Mouse (Mus musculus): ENCODE results near the gene Tmem240. TPM values are rescaled to one million over a fixed set of nuclear protein-coding genes. Genes with fewer than 3 reads are reported as not detected.

Gene Tmem240
- polyA plus RNA-seq, 1 experiment from 2014 or later, result 0.59 TPM

DNA sequence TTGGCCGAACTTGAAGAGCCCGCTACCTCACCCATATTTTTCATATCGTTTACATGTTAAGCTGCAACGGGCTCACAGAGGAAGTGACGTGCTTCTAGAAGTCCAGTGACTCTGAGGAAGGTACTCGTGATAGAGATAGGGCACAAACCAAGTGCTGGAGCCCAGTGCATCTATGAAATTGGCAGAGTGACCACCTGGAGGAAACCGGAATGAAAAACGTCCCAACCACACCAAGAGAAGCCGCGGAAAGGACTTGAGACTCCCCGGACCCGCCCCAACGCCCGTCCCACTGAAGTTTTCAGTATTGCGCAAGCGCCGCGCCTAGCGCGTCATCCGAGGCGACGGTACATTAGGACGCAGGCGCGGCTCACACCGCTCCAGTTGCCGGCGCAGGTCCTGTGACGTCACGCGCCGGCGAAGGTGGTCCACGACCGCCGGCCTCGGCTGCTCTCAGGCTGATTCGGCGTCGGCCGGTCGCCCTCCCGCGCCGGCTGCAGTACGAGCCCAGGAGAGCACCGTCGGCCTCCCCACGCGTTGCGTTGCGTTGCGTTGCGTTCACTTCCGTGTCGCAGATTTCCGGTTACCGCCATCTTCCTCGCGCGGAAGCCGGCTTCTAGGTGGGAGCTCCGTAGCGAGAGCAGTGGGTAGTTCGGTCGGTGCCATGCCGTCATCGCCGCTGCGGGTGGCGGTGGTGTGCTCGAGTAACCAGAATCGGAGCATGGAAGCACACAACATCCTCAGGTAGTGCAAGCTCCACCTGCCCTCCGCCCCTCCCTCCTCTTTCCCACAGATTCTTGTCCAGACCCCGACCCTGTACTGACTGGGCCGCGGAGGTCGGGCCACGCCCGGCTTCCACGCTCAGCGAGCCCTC is 29.6 kb upstream of the Tmem240 start, which contains the start of gene Ssu72:
Gene Ssu72, plus strand, starts transcription at position 80 of the 871 bp plus-strand sequence.
- H3K4me2 ChIP-seq, result peak within 1 kb of the TSS; percentile 68
- peaks cover 18% of the 10 kb centered on the region for H3K4me1 ChIP-seq
- peak within 1 kb of the TSS; percentile 89 for H3K4me3 ChIP-seq
- H3K9ac ChIP-seq, result peak within 1 kb of the TSS; percentile 95
- ATAC-seq (ENCODE audit: borderline replicate concordance, extremely low read depth, low FRiP score, low TSS enrichment), result peak; percentile 96
- H3K27ac ChIP-seq, result peak within 1 kb of the TSS; percentile 94
- no peaks in the 10 kb centered on the region for H3K27me3 ChIP-seq
- no peaks in the 10 kb centered on the region for H3K9me3 ChIP-seq
- WGBS, result under 1% methylated on average over 83 of the region's 83 CpGs
- no peaks in the 10 kb centered on the region for H3K36me3 ChIP-seq

DNA sequence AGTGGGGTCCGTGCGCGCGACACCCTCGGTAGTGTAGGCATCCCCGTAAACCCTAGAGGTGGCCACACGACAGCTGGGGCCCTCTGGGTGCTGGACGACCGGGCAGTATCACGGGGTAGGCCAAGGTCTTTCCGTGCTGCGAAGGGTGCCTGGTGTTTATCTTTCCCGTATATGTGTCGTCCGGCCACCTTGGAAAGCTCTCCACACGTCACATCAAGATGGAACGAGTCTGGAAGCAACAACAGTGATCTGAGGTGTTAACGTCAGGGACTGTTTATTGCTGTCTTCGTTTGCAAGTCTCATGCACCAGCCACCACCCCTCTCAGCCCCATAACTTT is 29.0 kb upstream of the Tmem240 start:
- H3K9ac ChIP-seq, result peak overlapping the region; percentile 95
- no peaks in the 10 kb centered on the region for H3K36me3 ChIP-seq
- ATAC-seq (ENCODE audit: borderline replicate concordance, extremely low read depth, low FRiP score, low TSS enrichment), result no peak; the same call in 1 of the 2 replicates
- H3K27ac ChIP-seq, result peak overlapping the region; percentile 94
- peaks cover 24% of the 10 kb centered on the region for H3K4me1 ChIP-seq
- WGBS, result 1% methylated on average over 19 of the region's 19 CpGs
- H3K4me2 ChIP-seq, result peak overlapping the region; percentile 68
- H3K4me3 ChIP-seq, result peak overlapping the region; percentile 89
- H3K27me3 ChIP-seq, result no peaks in the 10 kb centered on the region
- H3K9me3 ChIP-seq, result no peaks in the 10 kb centered on the region

DNA sequence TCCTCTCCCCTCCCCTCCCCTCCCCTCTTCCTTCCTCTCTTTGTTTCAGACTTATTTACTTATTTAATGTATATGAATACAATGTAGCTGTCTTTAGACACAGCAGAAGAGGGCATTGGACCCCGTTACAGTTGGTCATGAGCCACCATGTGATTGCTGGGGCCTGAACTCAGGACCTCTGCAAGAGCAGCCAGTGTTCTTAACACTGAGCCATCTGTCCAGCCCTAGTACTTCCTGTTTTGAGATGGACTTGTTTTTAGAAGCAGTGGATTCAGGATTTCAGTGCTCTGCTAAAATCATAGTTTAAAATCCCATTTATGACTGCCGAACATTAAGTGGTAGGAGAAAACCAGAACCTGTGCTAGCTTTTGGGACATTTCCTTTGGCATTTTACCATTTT is 26.0 kb upstream of the Tmem240 start:
- no peaks in the 10 kb centered on the region for H3K9me3 ChIP-seq
- 64% methylated on average over 2 of the region's 2 CpGs for WGBS
- H3K27me3 ChIP-seq, result no peaks in the 10 kb centered on the region
- H3K36me3 ChIP-seq, result no peaks in the 10 kb centered on the region
- H3K4me2 ChIP-seq, result no peak overlapping the region
- no peak for ATAC-seq (ENCODE audit: borderline replicate concordance, extremely low read depth, low FRiP score, low TSS enrichment)
- no peak overlapping the region for H3K9ac ChIP-seq
- H3K4me3 ChIP-seq, result no peak overlapping the region
- peaks cover 27% of the 10 kb centered on the region for H3K4me1 ChIP-seq
- peak overlapping the region; percentile 25; the same call in 1 of the 2 replicates for H3K27ac ChIP-seq

DNA sequence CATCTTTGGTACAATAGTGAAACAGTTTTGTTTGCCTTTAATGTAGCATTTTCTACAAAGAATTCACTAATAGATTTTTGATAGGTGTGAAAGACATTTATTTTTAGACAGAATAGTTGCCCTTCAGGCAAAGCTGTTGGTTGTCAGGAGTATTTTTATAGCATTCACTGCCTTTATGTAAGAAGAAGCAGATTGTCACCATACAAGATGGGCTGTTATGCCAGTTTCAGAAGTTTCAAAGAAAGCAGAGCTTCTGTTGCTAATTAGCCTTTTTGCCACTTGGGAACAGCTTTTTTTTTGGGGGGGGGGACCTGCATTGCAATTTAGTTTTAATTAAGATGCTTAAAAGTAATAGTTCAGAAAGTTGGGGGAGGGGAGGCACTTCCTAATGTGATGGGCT is 25.6 kb upstream of the Tmem240 start:
- no peaks in the 10 kb centered on the region for H3K36me3 ChIP-seq
- H3K9me3 ChIP-seq, result no peaks in the 10 kb centered on the region
- peak overlapping the region; percentile 25 for H3K27ac ChIP-seq
- no peak overlapping the region for H3K4me2 ChIP-seq
- no peak for ATAC-seq (ENCODE audit: borderline replicate concordance, extremely low read depth, low FRiP score, low TSS enrichment)
- peaks cover 27% of the 10 kb centered on the region for H3K4me1 ChIP-seq
- no peaks in the 10 kb centered on the region for H3K27me3 ChIP-seq
- no peak overlapping the region for H3K4me3 ChIP-seq
- no peak overlapping the region for H3K9ac ChIP-seq

DNA sequence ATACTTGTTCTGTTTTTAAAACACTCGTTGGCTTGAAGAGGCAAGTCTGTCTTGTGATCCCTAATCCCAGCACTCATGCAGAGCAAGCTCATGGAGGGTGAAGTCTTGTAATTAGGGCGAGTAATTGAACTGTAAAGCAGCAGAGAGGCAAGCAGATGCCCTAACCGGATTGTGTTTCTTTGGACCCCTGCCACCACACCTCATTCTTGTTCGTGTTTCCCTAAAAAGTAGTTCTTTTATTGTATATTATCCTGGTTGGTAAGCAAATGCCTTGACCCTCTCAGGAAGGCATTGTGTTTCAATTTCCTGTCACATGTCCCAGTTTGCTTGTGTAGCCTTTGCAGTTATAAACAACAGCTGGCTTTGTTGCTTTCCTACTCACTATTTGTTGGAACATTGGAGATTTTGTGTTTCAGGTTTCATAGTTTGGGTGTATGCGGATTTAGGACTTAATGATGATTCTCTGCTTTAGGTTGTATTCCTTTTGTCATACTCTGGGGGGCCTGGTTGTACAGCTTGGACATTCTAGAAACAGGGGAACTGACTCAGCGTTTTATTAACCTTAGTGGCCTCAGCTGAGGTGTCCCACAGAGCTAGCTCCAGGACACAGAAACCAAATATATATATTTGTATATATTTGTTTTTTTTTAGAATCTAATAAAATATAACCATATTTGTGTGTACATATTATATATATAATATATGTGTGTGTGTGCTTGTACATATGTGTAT is 23.9 kb upstream of the Tmem240 start:
- no peaks in the 10 kb centered on the region for H3K9me3 ChIP-seq
- no peak overlapping the region for H3K9ac ChIP-seq
- 0 out of 2 replicates have a peak overlapping the region, but pooled peaks have one; percentile 3 for H3K4me2 ChIP-seq
- H3K36me3 ChIP-seq, result peaks cover 8% of the 10 kb centered on the region
- no peak overlapping the region for H3K4me3 ChIP-seq
- 59% methylated on average over 6 of the region's 6 CpGs for WGBS
- no peaks in the 10 kb centered on the region for H3K27me3 ChIP-seq
- peak overlapping the region; percentile 64 for H3K27ac ChIP-seq
- peaks cover 27% of the 10 kb centered on the region for H3K4me1 ChIP-seq
- no peak for ATAC-seq (ENCODE audit: borderline replicate concordance, extremely low read depth, low FRiP score, low TSS enrichment)

DNA sequence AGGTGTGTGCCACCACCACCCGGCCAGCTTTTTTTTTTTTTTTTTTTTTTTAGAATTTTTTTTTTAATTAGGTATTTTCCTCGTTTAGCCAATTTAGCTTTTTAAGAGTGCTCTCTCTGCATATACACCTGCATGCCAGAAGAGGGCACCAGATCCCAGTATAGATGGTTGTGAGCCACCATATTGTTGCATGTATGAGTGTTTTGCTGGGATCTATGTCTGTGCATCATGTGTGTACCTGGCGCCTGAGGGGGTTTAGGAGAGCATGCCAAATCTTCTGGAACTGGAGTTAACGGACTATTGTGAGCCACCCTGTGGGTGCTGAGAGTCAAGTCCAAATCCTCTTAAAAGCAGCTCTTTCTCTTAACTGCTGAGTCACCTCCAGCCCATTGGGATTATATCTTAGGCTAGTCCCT is 12.9 kb upstream of the Tmem240 start:
- H3K9ac ChIP-seq, result no peak overlapping the region
- no peak overlapping the region for H3K4me2 ChIP-seq
- H3K4me3 ChIP-seq, result no peak overlapping the region
- H3K9me3 ChIP-seq, result no peaks in the 10 kb centered on the region
- no peaks in the 10 kb centered on the region for H3K27me3 ChIP-seq
- no peak; the same call in 1 of the 2 replicates for ATAC-seq (ENCODE audit: borderline replicate concordance, extremely low read depth, low FRiP score, low TSS enrichment)
- WGBS, result 64% methylated on average over 4 of the region's 4 CpGs
- H3K36me3 ChIP-seq, result peaks cover 16% of the 10 kb centered on the region
- H3K27ac ChIP-seq, result no peak overlapping the region
- H3K4me1 ChIP-seq, result no peaks in the 10 kb centered on the region

DNA sequence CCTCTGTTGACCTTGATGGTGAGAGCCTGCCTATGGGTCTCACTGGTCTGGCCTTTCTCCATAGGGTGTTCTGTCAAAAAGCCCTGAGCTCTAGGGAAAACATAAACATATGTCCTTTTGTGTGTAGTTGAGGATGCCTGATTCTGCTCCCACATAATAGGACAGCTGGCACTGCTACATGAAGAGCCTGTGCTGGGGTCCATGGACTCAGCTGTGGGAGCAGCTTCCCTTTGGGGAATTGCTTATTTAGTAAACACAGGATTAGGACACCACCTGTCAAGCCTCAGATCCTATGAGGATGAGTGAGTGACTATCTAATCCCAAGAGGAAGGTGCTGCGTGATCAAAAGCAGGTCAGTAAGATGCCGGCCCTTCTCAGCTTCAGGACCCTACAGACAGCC is 6.6 kb upstream of the Tmem240 start:
- no peaks in the 10 kb centered on the region for H3K9me3 ChIP-seq

DNA sequence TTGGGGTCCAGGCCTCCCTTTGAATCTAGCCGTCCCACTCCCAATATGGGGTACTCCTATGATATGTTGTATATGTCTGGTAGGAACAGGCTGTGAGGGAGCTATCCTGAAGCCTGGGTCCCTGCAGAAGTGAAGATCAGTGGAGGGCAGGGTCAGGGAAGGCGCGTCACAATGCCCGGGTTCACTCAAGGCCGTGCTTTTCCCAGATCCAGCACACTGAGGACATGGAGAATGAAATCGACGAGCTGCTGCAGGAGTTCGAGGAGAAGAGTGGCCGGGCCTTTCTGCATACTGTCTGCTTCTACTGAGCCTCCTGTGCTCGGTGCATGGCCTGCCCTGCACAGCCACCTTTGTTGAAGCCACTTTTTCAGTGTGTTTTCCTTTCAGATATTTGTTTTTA is 1.3 kb upstream of the Tmem240 start:
- Histone ChIP-seq H3K9ac (no peak overlapping the region), H3K4me1 (peaks cover 15% of the 10 kb centered on the region), H3K9me3 (no peaks in the 10 kb centered on the region), H3K4me2 (0 out of 2 replicates have a peak overlapping the region, but pooled peaks have one; percentile 87), H3K4me3 (no peak overlapping the region), H3K27ac (0 out of 2 replicates have a peak overlapping the region, but pooled peaks have one; percentile 85), H3K27me3 (no peaks in the 10 kb centered on the region), H3K36me3 (peaks cover 18% of the 10 kb centered on the region; the same call in 1 of the 2 replicates)
- 79% methylated on average over 10 of the region's 10 CpGs for WGBS
- ATAC-seq (ENCODE audit: borderline replicate concordance, extremely low read depth, low FRiP score, low TSS enrichment), result no peak

More for the DNA sequence above, 6.6 kb upstream of the Tmem240 start:
- 0 out of 2 replicates have a peak, but pooled peaks cover 25% of the 10 kb centered on the region for H3K36me3 ChIP-seq
- 84% methylated on average over 2 of the region's 2 CpGs for WGBS
- H3K9ac ChIP-seq, result no peak overlapping the region
- no peaks in the 10 kb centered on the region for H3K4me1 ChIP-seq
- no peak overlapping the region for H3K4me3 ChIP-seq
- H3K27me3 ChIP-seq, result no peaks in the 10 kb centered on the region
- no peak overlapping the region for H3K4me2 ChIP-seq
- no peak for ATAC-seq (ENCODE audit: borderline replicate concordance, extremely low read depth, low FRiP score, low TSS enrichment)
- no peak overlapping the region for H3K27ac ChIP-seq

DNA sequence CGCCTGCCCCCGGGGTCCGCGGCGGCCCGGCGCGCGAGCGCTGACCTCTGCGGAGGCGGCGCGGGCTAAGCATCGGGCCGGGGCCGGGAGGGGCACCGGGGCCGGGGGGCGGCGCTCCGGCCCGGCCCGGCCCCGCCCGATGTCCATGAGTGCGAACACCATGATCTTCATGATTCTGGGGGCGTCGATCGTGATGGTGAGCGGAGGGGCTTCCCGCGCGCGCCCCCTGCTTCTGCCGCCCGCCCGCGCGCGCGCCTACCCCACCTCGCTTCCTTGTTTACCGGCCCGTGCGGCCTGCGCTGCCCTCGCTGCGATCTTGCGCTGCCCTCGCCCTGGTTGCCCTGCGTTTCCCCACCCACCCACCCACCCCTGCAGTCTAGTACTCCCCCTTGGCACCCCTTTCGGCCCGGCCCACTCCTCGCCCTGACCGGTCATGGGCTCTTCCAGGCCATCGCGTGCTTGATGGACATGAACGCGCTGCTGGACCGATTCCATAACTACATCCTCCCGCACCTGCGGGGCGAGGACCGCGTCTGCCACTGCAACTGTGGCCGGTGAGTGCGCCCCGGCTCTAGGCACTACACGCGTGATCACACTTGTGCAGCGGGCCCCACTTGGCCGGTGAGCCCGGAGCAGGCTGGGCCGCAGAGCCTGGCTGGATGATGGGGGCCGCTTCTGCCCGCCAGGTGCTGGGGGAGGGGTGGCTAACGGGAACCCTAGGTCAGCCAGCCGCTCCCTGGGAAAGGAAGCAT is 527 bp downstream of the Tmem240 start:
- WGBS, result under 1% methylated on average over 48 of the region's 79 CpGs
- H3K36me3 ChIP-seq, result peaks cover 26% of the 10 kb centered on the region
- peak overlapping the region; percentile 69 for H3K9ac ChIP-seq
- peak; percentile 72 for ATAC-seq (ENCODE audit: borderline replicate concordance, extremely low read depth, low FRiP score, low TSS enrichment)
- H3K4me1 ChIP-seq, result peaks cover 15% of the 10 kb centered on the region
- H3K4me2 ChIP-seq, result peak overlapping the region; percentile 87
- H3K9me3 ChIP-seq, result no peaks in the 10 kb centered on the region
- peak overlapping the region; percentile 90 for H3K4me3 ChIP-seq
- no peaks in the 10 kb centered on the region for H3K27me3 ChIP-seq
- H3K27ac ChIP-seq, result peak overlapping the region; percentile 85

DNA sequence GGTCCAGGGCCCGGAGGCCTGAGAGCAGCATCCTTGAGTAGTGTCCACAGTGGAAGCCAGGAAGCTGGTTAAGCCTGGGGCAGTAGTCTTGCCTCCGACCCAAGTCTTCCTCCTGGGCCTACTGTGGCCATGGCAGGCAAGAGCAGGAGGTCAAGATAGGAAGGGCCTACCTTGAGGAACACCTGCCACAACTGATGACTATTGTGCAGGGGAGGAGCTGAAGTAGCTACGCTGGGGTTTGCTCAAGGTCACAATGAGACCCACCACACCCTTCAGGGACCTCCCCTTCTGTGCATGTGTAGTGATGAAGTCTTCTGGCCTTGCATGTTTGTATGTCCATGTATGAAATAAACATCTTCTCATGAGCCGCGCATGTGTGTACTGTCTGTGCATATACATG is 1.2 kb downstream of the Tmem240 start:
- Histone ChIP-seq H3K27me3 (no peaks in the 10 kb centered on the region), H3K9ac (peak overlapping the region; percentile 69), H3K27ac (no peak overlapping the region), H3K4me3 (peak overlapping the region; percentile 90), H3K4me2 (peak overlapping the region; percentile 87), H3K36me3 (peaks cover 29% of the 10 kb centered on the region), H3K9me3 (no peaks in the 10 kb centered on the region), H3K4me1 (peaks cover 15% of the 10 kb centered on the region)
- 70% methylated on average over 5 of the region's 5 CpGs for WGBS
- no peak for ATAC-seq (ENCODE audit: borderline replicate concordance, extremely low read depth, low FRiP score, low TSS enrichment)

DNA sequence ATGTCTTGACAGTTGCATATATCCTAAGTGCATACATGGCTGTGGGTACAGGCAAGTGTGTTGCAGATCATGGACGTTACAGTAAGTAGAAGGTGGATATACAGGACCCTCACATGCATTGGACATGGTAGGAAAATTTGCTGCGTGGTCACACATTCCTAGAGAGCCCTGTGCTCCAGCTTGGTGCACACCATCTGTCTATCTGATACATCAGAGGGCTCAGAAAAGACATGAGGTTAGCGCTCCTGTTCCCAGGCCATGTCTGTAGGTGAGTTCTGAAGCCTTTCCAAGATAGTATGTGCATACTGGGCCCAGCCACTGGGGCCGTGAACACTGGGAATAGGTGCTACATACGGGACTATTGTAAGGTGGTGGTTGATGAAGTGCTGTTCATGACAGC is 1.8 kb downstream of the Tmem240 start:
- peaks cover 15% of the 10 kb centered on the region for H3K4me1 ChIP-seq
- no peak overlapping the region for H3K9ac ChIP-seq
- H3K4me3 ChIP-seq, result no peak overlapping the region
- no peak for ATAC-seq (ENCODE audit: borderline replicate concordance, extremely low read depth, low FRiP score, low TSS enrichment)
- no peak overlapping the region for H3K4me2 ChIP-seq
- H3K27me3 ChIP-seq, result no peaks in the 10 kb centered on the region
- H3K36me3 ChIP-seq, result peaks cover 29% of the 10 kb centered on the region
- H3K9me3 ChIP-seq, result no peaks in the 10 kb centered on the region
- H3K27ac ChIP-seq, result no peak overlapping the region
- 78% methylated on average over 5 of the region's 5 CpGs for WGBS
